Mouse (Mus musculus): ENCODE results near the gene Srek1. TPM values are rescaled to one million over a fixed set of nuclear protein-coding genes. Genes with fewer than 3 reads are reported as not detected.

Gene Srek1
- polyA plus RNA-seq, 1 experiment from 2014 or later = 113 TPM

GRCm38 (mm10) chr13:103773407-103774118 lies 845 bp downstream of the Srek1 start:
- Histone ChIP-seq H3K9ac (peak overlapping the region; percentile 70), H3K4me1 (peaks cover 21% of the 10 kb centered on the region), H3K9me3 (no peaks in the 10 kb centered on the region), H3K27me3 (no peaks in the 10 kb centered on the region), H3K4me2 (peak overlapping the region; percentile 63), H3K36me3 (replicated peaks) (no peaks in the 10 kb centered on the region), H3K27ac (peak overlapping the region; percentile 97), H3K4me3 (replicated peaks) (peak overlapping the region; percentile 70)
- 3% methylated on average over 36 of the region's 36 CpGs for WGBS
- peak; percentile 67 for ATAC-seq (ENCODE audit: low FRiP score)

GRCm38 (mm10) chr13:103772917-103773316 lies 1.5 kb downstream of the Srek1 start:
- Histone ChIP-seq H3K9me3 (no peaks in the 10 kb centered on the region), H3K27ac (no peak overlapping the region), H3K9ac (peak overlapping the region; percentile 36; the same call in 1 of the 2 replicates), H3K27me3 (no peaks in the 10 kb centered on the region), H3K4me2 (peak overlapping the region; percentile 63), H3K36me3 (replicated peaks) (no peaks in the 10 kb centered on the region), H3K4me3 (replicated peaks) (peak overlapping the region; percentile 70), H3K4me1 (peaks cover 21% of the 10 kb centered on the region)
- 26% methylated on average over 5 of the region's 5 CpGs for WGBS
- no peak for ATAC-seq (ENCODE audit: low FRiP score)

GRCm38 (mm10) chr13:103770821-103771220 lies 3.6 kb downstream of the Srek1 start:
- ATAC-seq (ENCODE audit: low FRiP score) = no peak
- Histone ChIP-seq H3K4me1 (peaks cover 21% of the 10 kb centered on the region), H3K27me3 (no peaks in the 10 kb centered on the region), H3K9ac (no peak overlapping the region), H3K9me3 (no peaks in the 10 kb centered on the region), H3K27ac (no peak overlapping the region), H3K4me3 (replicated peaks) (no peak overlapping the region), H3K36me3 (replicated peaks) (peaks cover 6% of the 10 kb centered on the region; the same call in 1 of the 2 replicates), H3K4me2 (0 out of 2 replicates have a peak overlapping the region, but pooled peaks have one; percentile 13)

- no peaks in the 10 kb centered on the region for H3K27me3 ChIP-seq
- H3K4me2 ChIP-seq = no peak overlapping the region
- 88% methylated on average over 5 of the region's 5 CpGs for WGBS
- H3K4me3 ChIP-seq (replicated peaks) = no peak overlapping the region
- no peak overlapping the region for H3K9ac ChIP-seq
- H3K27ac ChIP-seq = no peak overlapping the region
- peaks cover 15% of the 10 kb centered on the region for H3K36me3 ChIP-seq (replicated peaks)
- H3K4me1 ChIP-seq = peaks cover 19% of the 10 kb centered on the region
- no peak for ATAC-seq (ENCODE audit: low FRiP score)
- no peaks in the 10 kb centered on the region for H3K9me3 ChIP-seq
Observed at GRCm38 (mm10) chr13:103767935-103768334, 6.5 kb downstream of the Srek1 start.

- Histone ChIP-seq H3K4me2 (no peak overlapping the region), H3K9me3 (no peaks in the 10 kb centered on the region), H3K4me1 (no peaks in the 10 kb centered on the region), H3K27me3 (no peaks in the 10 kb centered on the region), H3K27ac (no peak overlapping the region), H3K9ac (no peak overlapping the region), H3K36me3 (replicated peaks) (peaks cover 54% of the 10 kb centered on the region), H3K4me3 (replicated peaks) (no peak overlapping the region)
- no peak for ATAC-seq (ENCODE audit: low FRiP score)
- WGBS = 91% methylated on average over 1 of the region's 1 CpGs
Observed at GRCm38 (mm10) chr13:103763640-103764039, 10.8 kb downstream of the Srek1 start.

- Histone ChIP-seq H3K4me2 (no peak overlapping the region), H3K27ac (no peak overlapping the region), H3K4me3 (replicated peaks) (no peak overlapping the region), H3K36me3 (replicated peaks) (peaks cover 63% of the 10 kb centered on the region), H3K9me3 (no peaks in the 10 kb centered on the region), H3K27me3 (no peaks in the 10 kb centered on the region), H3K4me1 (no peaks in the 10 kb centered on the region), H3K9ac (no peak overlapping the region)
- no peak for ATAC-seq (ENCODE audit: low FRiP score)
- 94% methylated on average over 10 of the region's 10 CpGs for WGBS
Observed at GRCm38 (mm10) chr13:103761971-103762370, 12.4 kb downstream of the Srek1 start.

GRCm38 (mm10) chr13:103751421-103751820 lies 23.0 kb downstream of the Srek1 start:
- ATAC-seq (ENCODE audit: low FRiP score) = no peak
- H3K27me3 ChIP-seq = no peaks in the 10 kb centered on the region
- no peaks in the 10 kb centered on the region for H3K4me1 ChIP-seq
- WGBS = 71% methylated on average over 3 of the region's 3 CpGs
- H3K4me2 ChIP-seq = no peak overlapping the region
- H3K27ac ChIP-seq = no peak overlapping the region
- H3K9me3 ChIP-seq = no peaks in the 10 kb centered on the region
- H3K36me3 ChIP-seq (replicated peaks) = peaks cover 71% of the 10 kb centered on the region
- H3K9ac ChIP-seq = no peak overlapping the region
- no peak overlapping the region for H3K4me3 ChIP-seq (replicated peaks)

- H3K27ac ChIP-seq = no peak overlapping the region
- peaks cover 73% of the 10 kb centered on the region for H3K36me3 ChIP-seq (replicated peaks)
- no peak overlapping the region for H3K4me3 ChIP-seq (replicated peaks)
- ATAC-seq (ENCODE audit: low FRiP score) = no peak
- H3K9ac ChIP-seq = no peak overlapping the region
- no peaks in the 10 kb centered on the region for H3K27me3 ChIP-seq
- H3K4me1 ChIP-seq = no peaks in the 10 kb centered on the region
- 95% methylated on average over 2 of the region's 2 CpGs for WGBS
- H3K4me2 ChIP-seq = no peak overlapping the region
- no peaks in the 10 kb centered on the region for H3K9me3 ChIP-seq
Observed at GRCm38 (mm10) chr13:103745688-103746087, 28.7 kb downstream of the Srek1 start.

GRCm38 (mm10) chr13:103745160-103745559 lies 29.2 kb downstream of the Srek1 start:
- peaks cover 71% of the 10 kb centered on the region for H3K36me3 ChIP-seq (replicated peaks)
- H3K9me3 ChIP-seq = no peaks in the 10 kb centered on the region
- no peak overlapping the region for H3K4me3 ChIP-seq (replicated peaks)
- no peak overlapping the region for H3K9ac ChIP-seq
- ATAC-seq (ENCODE audit: low FRiP score) = no peak
- no peaks in the 10 kb centered on the region for H3K27me3 ChIP-seq
- no peak overlapping the region for H3K4me2 ChIP-seq
- H3K4me1 ChIP-seq = no peaks in the 10 kb centered on the region
- 96% methylated on average over 4 of the region's 4 CpGs for WGBS
- no peak overlapping the region for H3K27ac ChIP-seq

- H3K9me3 ChIP-seq = no peaks in the 10 kb centered on the region
- H3K9ac ChIP-seq = no peak overlapping the region
- H3K4me3 ChIP-seq (replicated peaks) = no peak overlapping the region
- H3K4me2 ChIP-seq = no peak overlapping the region
- H3K27ac ChIP-seq = no peak overlapping the region
- H3K36me3 ChIP-seq (replicated peaks) = peaks cover 41% of the 10 kb centered on the region
- WGBS = 95% methylated on average over 5 of the region's 5 CpGs
- no peaks in the 10 kb centered on the region for H3K4me1 ChIP-seq
- ATAC-seq (ENCODE audit: low FRiP score) = no peak
- H3K27me3 ChIP-seq = no peaks in the 10 kb centered on the region
Observed at GRCm38 (mm10) chr13:103735330-103736007, 38.9 kb downstream of the Srek1 start.

- no peaks in the 10 kb centered on the region for H3K27me3 ChIP-seq
- ATAC-seq (ENCODE audit: low FRiP score) = no peak
- WGBS = 89% methylated on average over 2 of the region's 2 CpGs
- H3K4me2 ChIP-seq = no peak overlapping the region
- H3K36me3 ChIP-seq (replicated peaks) = 0 out of 2 replicates have a peak, but pooled peaks cover 4% of the 10 kb centered on the region
- H3K9me3 ChIP-seq = no peaks in the 10 kb centered on the region
- no peak overlapping the region for H3K9ac ChIP-seq
- H3K4me3 ChIP-seq (replicated peaks) = no peak overlapping the region
- H3K4me1 ChIP-seq = no peaks in the 10 kb centered on the region
- no peak overlapping the region for H3K27ac ChIP-seq
Observed at GRCm38 (mm10) chr13:103726872-103727271, 47.5 kb downstream of the Srek1 start.

- H3K9ac ChIP-seq = no peak overlapping the region
- H3K27ac ChIP-seq = no peak overlapping the region
- H3K9me3 ChIP-seq = no peaks in the 10 kb centered on the region
- no peaks in the 10 kb centered on the region for H3K27me3 ChIP-seq
- ATAC-seq (ENCODE audit: low FRiP score) = no peak
- WGBS = 76% methylated on average over 11 of the region's 11 CpGs
- H3K36me3 ChIP-seq (replicated peaks) = no peaks in the 10 kb centered on the region
- H3K4me3 ChIP-seq (replicated peaks) = no peak overlapping the region
- no peak overlapping the region for H3K4me2 ChIP-seq
- H3K4me1 ChIP-seq = 0 out of 2 replicates have a peak, but pooled peaks cover 7% of the 10 kb centered on the region
Observed at GRCm38 (mm10) chr13:103711406-103712025, 62.9 kb downstream of the Srek1 start.
